Mouse (Mus musculus): ENCODE data around the gene Gm26566.

DNA sequence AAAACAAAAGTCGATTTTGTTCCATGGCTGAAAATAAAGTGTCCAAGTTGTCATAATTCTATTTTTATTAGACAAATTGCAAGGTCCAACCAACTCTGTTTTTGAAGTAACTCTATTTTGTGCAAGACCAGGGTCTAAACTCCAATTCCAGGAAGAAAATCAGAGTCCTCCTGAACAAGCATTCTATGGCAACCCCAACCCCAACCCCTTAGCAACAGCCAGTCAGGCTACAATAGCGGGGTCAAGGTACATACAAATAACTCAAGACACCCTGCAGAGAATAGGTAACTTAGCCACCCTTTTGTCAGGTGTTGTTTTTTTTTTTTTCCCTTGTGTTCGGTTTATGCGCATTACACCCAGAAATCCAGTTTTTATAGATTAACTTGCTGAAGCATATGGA, 23.9 kb upstream of the Gm26566 start:
- TF ChIP-seq CTCF (conservative IDR thresholded peaks at IDR 0.05; ENCODE audit: insufficient read depth, insufficient read length, low read depth, low read length) (no peak), POLR2A (IDR thresholded peaks at IDR 0.05; ENCODE audit: low read depth, low read length) (no peak)

Measured in kidney, adult 2 months (tissue).